Mouse (Mus musculus) ovary, postnatal 14 days (tissue): ENCODE data around the gene Sema4c.

Experiments
- DNase-seq: peaks from one replicate; pipeline ENCODE4 v3.0.0; 2022; ENCODE audit warnings: low spot score

Gene Sema4c

DNA sequence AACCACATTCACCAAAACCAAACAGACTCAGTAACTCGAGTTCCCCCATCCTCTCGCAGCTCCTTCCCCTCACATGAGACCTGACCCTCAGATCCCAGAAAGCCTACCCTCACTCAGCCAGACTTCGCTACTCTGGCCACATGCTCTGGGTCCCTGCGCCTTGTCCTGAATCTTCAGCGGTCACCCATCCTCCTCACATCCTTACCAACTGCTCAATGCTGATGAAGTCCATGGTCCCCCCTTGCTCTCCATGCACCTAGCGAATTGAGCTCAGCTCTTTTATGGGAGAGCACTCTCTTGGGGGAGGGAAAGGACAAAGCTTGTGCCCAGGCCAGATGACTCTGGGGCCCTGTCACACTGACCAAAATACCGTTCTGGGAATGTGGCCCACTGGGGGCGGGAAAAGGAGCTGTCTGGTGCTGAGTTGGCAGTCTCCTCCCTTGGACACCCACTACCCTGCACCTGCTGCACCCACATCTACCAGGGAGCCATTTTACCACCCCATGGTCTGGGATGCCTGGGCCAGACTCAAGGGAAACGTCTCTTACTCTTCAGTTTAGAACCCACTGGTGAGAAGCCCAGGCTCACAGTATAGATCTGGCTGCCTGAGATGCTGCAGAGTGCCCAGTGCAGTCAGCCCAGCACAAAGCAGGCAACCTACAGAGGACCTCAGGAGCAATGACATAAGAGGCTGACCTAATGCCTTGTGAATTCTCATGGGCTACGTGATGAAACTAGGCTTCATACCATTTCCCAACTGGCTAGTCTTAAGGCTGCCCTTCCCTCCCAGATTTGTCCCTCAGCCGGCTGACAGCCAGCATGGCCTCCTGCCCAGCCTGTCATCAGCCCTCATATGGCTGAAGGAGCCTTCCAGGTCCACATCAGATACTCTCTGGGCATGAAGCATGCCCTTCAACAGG lies 22.4 kb downstream of the Sema4c start:
- no peak for DNase-seq

DNA sequence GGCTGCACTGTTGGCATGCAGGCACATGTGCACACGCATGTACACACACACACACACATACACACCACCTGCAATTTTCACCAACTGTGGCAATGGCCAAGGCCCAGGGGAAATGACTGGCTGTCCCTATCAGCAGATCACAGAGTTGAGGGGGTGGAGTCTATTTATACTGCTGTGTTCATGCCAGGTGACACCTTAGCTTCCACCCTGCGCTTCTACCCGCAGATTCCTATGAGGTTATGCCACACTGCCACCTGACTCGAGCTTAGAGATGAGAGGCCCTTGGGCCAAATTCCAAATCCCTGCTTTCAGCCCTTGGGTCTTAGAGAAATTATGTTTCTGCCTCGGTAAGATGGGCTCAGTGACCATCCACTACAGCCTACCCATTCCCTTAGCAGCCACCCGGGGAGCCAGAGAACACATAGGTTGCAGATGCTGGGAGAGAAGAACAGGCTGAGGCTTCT lies 23.5 kb downstream of the Sema4c start:
- DNase-seq: no peak

DNA sequence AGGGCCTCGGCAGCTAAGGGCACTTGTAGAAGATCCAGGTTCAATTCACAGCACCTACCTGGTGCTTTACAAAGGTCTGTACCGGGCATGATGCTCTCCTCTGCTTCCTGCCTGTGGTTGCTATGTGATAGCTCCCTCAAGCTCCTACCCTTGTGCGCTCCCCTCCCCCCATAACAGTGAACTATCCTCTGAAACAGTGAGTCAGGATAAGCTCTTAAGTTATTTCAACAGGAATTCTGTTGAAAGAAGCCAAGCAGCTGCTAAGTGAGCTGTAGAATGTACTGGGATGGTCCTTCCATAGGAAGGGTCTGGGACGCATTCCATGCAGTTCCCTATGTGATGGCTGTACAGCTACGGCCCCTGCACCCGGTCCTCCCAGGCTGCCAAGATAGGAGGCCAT lies 24.6 kb downstream of the Sema4c start:
- no peak for DNase-seq

DNA sequence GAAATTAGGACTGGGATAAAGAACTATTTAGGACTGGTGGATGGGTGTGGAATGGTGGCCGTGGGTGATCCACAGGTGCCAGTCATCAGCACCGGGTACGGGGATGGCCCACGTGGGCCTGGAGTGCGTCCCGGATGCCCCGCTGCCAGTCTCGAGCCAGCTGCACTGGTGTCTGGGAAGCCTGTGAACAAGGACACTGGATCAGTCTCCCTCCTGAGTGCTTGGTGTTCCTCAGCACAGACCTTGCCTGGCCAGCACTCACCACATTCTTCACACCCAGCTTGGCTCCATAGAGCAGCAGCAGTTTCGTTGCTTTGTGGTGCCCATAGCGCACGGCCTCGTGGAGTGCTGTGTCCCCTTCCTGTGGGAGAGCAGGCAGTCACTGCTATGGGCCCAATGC lies 26.7 kb downstream of the Sema4c start:
- no peak for DNase-seq

DNA sequence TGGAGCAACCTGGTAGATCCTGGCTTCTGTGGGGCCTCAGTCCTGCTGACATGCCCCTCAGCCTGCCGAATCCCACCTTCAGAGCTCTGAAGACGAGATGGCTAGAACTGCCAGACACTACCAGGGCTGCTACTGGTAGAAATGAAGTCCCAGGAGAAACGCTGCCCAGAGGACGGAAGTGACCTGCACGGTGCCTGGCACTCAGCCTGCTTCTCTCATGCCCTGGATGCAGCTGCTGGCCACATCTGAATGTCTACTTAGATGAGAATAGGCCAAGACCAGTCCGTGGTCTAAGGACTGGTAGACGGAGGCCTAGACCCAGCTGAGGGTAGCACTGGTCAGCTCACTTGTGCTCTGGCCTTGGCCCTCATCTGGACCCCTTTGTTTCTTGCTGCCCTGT lies 27.2 kb downstream of the Sema4c start:
- no peak for DNase-seq

DNA sequence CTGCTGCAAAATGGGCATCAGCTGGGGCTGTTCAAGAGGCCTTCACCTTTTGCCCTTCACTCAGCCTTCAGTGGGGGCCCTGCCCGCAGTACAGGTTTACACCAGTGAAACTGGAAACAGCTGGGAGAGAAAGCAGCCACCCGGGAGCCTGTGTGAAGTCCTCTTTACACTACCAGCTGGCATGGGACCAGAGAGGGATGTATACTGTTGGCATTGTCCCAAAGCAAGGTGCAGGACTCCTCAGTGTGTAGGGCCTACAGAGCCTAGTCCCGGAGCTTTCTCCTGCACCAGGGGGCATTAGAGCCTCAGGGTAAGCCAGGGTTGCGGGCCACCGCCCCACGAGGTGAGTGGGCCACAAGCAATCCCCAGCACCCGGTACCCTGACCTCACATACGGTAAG lies 27.7 kb downstream of the Sema4c start:
- no peak for DNase-seq

DNA sequence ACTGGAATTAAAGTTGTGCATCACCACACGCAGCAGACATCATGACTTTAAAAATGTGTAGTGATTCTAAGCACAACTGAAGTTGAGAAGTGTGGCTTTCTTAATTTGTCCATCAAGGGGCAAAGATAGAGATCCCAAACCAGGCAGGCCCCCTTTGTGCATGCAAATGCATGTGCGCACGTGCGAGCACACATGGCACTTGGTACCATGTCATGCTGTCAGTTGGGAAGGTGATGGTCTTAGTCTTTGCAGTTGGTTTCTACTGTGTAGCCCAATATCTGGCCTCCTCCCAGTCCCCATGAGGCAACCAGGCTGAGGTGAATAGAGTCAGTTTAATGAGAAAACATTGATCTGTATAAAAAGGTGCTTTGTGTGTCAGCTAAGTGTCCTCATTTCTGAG lies 28.3 kb downstream of the Sema4c start:
- no peak for DNase-seq

DNA sequence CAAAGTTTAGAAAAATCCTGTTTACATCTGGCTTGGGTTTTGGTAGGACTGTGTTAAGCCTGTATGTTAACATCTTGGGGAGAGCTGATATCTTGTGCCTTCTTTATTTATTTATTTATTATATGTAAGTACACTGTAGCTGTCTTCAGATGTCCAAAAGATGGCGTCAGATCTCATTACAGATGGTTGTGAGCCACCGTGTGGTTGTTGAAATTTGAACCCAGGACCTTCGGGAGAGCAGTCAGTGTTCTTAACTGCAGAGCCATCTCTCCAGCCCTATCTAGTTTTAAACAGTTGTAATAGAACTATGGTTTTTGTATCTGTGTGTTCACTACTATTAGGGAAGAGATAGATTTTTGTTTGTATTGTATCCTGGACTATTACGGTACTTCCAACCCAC lies 28.9 kb downstream of the Sema4c start:
- DNase-seq: no peak

DNA sequence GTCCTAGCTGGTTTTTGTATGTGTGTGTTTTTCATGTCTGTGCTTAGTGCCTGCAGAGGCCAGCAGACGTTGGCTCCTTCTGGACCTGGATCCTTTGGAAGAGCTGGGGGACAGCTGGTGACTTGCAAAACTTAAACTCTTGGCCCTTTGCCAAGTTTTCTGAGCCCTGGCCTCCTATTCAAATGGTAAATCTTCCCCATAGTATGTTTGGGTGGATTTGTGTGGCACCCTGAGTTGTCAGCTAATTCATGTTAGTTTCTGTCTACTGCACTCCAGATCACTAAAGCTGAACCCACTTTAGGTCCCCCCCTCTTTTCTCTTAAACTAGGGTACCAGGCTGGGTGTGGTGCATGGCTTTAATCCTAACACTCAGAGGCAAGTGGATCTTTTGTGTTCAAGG lies 29.8 kb downstream of the Sema4c start:
- DNase-seq: no peak

DNA sequence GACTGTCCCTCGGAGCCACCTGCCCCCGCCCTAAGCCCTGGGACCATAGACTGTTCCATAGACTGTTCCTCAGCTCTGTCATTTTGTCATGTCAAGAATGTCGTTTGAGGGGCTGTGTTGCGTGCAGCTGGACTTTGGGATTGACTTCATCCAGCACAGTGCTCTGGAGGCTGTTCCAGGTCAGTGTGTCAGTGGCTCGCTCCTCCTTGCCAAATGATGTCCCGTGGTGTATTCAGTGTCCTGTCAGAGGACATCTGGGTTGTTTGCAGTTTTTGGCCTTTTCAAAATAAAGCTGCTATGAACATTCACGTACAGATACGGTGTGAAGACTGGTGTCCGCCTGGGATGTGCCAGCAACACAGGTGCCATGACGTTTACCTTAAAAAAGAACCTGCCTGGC lies 31.2 kb downstream of the Sema4c start:
- no peak for DNase-seq

DNA sequence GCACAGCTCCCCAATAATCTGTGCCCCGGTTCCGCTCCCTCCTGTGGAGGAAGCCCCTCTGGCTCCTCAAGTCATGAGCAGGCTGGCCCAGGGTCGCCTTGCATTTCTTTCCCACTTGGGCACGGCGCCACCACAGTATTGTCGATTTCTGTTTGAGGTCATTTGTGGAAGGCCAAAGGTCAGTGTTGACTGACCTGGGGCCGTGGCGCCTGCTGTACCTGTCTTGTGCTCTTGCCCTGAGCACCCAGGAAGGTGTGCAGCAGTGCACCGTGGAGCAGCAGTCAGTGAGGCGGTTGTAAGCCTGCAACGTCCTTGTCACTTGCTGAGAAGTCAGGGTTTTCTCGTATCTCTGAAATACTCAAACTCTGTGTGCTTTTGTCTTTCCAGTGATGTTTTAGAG lies 32.4 kb downstream of the Sema4c start:
- DNase-seq: no peak

DNA sequence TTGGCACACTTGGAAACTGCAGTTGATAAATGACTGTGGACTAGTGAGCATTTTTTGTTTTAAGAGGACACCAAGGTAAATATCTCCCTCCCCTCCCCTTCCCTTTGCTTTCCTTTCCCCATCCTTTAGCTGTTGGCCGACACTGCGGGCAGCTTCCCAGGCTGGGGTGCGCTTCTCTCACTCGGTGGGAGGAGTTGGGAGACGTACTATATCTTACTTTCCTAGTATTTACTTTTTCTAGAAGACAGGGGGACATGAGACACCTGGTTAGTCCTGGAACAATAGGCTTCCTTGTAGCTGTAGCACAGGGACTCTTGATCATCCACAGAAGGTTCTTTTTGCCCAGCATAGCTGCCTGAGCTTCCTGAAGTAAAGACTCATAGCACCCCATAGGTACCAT lies 34.1 kb downstream of the Sema4c start:
- DNase-seq: no peak

DNA sequence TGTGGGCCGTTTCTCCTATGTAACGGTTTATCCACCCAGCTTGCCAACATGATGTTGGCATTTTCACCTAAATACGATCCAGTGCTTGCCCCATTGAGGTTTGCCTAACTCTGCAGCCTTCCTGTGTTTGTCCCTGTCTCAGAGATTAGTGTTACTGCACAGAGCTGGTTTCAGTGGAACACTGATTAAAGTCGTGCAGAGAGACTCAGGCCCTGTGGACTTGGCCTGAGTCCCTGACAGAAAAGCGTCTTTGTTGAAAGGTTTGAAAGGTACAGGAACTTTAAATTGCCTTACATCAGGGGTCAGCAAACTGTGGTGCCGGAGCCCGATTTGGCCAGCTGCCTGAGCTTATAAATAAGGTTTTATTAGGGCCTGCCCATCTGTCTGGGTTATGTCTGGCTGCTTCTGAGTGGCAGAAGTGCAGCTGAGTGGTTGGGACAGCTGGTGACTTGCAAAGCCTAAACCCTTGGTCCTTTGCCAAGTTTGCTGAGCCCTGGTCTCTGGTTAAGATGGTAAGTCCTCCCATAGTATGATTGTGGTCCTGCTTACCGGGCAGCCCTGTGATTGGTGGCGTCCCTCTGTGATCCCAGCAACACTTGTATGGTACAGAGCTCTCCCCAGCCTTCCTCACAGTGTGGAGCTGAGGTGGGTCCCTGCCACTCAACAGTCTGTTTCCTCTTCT lies 34.7 kb downstream of the Sema4c start:
- no peak for DNase-seq

DNA sequence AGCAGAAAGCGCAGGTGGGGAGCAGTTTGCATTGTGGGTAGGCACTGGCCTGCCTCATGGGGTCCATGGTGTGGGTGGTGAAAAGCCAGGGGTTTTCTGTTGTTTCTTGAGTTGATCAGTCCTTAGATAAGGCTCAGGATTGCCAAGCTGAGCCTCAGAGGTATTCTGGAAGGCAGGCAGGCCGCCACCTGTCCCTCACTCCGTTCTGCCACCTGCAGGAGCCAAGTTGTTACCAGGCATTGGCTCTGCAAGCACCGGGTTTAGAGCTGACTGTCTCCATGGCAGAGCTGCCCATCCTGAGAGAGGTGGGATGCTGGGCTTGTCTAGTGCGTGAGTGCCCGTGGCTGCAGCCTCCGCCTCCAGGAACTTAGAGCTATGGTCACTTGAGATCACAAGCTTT lies 35.9 kb downstream of the Sema4c start:
- no peak for DNase-seq

DNA sequence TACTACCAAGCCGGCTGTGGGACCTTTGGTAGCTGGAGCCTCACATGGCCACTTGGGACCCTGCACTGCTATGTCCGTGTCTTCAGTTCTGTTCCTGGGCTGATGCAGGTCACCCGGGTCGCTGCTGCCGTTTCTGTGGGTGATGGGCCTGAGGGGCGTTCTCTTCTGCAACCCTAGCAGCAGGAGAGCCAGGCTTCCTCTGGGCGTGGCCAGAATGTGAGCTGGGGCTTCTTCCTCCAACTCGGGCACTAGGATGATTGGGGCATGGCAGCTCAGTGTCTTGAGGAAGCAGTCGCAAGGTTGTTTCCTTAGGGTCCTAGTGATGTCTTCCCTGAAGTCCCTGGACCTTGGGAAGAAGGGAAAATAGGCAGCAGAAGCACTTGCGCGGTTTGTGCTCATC lies 38.5 kb downstream of the Sema4c start:
- no peak for DNase-seq

DNA sequence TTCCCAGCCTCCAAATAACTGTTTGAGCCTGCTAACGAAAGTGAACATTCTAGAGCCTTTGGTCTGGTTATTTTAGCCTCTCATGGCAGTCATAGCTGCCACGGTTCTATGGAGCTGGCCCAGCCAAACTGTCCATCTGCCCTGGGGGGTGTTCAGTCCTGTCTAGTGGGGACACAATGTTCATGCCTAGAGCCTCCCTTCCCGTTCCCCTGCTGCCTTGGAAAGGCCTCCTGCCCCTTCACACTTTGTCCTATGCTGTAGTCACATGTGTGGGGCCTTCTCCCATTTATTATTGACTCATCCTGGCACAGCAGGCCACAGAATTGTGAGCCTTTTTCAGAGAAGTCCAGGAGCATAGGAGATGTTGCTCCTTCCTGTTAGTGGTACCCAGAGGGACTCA lies 39.9 kb downstream of the Sema4c start:
- DNase-seq: no peak

DNA sequence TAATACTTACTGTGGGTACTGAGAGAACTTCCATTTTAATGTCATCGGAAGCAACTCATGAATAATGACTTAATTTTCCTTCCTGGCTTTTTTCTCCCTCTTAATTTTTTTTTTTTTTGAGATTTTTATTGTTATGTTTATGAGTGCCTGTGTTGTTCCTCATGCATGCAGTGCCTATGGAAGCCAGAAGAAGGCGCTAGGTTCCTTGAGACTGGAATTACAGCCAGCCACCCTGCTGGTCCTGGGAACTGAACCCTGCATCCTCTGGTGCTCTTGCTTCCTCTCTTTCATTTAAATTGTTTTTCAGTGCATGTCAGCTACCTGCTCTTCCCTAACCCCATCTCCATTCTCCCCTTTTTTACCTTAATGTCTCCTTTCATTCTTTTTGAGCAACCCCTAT lies 44.4 kb downstream of the Sema4c start:
- DNase-seq: no peak

DNA sequence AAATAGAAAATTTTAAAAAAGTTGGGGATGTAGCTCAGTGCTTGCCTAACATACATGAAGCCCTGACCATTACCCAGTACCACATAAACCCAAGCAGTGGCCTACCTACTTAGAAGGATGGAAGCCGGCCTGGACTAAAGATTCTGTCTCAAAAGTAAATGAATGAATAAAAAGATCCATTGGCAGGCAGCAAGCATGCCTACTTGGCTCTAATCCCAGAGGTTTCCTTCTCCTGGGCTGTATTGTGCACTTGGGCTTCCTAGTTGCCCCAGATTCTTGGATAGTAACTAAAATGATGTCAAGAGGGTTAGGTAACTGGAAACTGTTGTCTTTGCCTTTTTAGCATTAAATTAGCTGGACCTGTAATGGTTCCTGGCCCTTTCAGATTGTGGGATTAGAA lies 44.8 kb downstream of the Sema4c start:
- DNase-seq: no peak

DNA sequence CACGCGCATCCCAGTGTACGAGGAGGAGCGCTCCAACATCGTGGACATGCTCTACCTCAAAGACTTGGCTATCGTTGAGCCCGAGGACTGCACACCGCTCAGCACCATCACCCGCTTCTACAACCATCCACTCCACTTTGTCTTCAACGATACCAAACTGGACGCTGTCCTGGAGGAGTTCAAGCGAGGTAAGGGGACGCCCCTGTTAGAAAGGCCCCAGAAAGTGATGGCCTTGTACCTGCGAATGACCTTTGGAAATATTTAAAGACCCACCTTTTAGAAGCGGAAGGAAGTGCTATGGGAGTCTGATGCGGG lies 45.2 kb downstream of the Sema4c start:
- no peak for DNase-seq

DNA sequence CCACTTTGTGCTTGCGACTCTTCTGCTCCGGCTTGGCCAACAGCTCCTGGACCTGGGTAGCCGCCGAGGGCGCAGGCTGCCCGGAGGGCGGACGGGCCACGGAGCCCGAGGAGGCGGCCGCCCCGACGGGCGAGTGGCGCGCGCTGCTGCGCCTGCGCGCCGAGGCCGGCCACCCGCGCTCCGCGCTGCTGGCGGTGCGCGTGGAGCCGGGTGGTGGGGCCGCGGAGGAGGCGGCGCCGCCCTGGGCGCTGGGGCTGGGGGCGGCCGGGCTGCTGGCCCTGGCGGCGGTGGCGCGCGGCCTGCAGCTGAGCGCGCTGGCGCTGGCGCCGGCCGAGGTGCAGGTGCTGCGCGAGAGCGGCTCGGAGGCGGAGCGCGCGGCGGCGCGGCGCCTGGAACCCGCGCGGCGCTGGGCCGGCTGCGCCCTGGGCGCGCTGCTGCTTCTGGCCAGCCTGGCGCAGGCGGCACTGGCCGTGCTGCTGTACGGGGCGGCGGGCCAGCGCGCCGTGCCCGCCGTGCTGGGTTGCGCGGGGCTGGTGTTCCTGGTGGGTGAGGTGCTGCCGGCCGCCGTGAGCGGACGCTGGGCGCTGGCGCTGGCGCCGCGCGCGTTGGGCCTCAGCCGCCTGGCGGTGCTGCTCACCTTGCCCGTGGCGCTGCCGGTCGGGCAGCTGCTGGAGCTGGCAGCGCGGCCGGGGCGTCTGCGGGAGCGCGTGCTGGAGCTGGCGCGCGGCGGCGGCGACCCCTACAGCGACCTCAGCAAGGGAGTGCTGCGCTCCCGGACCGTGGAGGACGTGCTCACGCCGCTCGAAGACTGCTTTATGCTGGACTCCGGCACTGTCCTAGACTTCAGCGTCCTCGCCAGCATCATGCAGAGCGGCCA lies 45.8 kb downstream of the Sema4c start:
- peak; percentile 23 for DNase-seq

DNA sequence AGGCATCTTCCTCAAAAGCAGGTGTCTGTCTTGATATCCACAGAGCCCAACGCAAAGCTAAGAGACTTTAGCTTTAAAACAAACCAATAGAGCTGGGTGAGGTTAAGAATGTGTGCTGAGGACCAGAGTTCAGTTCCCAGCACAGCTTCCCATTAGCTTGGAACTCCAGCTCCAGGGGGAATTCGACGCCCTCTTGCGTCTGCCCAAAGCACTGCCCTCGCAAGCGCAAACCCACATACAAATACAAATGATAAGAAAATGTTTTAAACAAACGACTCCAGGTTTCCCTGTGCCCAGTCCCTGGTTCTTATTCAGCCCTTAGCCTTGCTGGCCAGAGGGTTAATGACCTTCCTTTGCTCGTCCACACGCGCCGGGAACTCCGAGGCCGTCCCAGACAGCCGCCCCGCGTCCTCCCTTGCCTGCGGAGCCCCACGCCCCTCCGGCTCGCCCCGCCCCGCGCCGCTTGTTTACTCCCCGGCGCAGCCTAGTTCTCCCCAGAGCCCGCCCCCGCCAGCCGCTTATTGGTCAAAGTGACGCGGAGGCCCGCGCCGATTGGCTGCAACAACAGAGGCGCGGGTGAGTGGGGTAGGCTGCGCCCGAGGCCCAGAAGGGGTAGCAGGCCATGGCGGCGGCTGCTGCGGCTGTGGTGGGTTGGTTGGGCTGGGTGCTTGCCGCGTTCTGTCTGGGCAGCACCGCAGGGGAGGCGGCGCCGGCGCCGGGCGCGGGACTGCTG lies 46.7 kb downstream of the Sema4c start, which contains the start of gene Cnnm3:
Gene Cnnm3, plus strand, starts transcription at position 579 of the 733 bp plus-strand sequence.
- DNase-seq: peak; percentile 100

DNA sequence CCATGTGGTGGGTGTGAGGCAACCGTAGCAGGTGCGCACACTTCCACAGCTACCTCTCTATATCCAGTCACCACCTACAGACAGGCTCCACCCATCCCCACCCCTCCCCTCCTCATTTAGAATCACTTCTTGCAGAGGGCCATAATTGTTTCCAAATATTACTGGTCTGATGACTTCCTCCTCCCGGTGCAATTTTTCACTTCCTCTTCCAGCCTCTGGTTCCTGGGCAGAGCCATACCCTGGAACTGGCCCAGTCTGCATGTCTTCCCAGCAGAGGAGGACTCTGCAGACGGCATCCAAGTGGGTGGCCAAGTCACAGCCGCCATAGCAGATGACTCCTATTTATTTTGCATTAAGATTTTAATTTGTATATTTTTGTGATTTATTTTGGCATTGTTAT lies 49.9 kb downstream of the Sema4c start:
- no peak for DNase-seq
